Mouse (Mus musculus) lung, adult 2 months (tissue): ENCODE data around the gene Ppp1r9a.

Experiments used
- CTCF ChIP-seq: fragments of 200-500 bp; IDR thresholded peaks from 2 replicates; pipeline ENCODE4 v1.5.1; 2011; ENCODE audit warnings: mild to moderate bottlenecking, low read length, control low read depth; ENCODE audit not compliant: insufficient read depth
- POLR2A ChIP-seq: fragments of 200-500 bp; IDR thresholded peaks from 2 replicates; pipeline ENCODE4 v1.6.1; 2011; ENCODE audit warnings: low read depth, mild to moderate bottlenecking, control low read depth, low read length, borderline replicate concordance; ENCODE audit errors: extremely low read depth

DNA sequence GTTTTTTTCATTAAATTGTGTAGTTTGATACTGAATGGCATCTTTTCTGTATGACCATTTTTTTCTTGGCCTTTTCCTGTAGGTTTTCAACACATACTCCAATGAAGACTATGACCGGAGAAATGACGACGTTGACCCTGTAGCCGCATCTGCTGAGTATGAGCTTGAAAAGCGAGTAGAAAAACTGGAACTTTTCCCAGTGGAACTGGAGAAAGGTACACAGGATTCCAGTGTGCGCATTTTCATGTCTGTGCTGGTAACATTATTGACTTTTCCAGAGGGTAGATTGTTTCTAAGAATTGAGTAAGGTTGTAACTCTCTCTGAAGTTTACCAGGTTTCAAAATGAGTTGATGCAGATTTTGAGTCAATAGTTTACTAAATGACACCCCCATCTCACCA, 143.1 kb downstream of the Ppp1r9a start:
- TF ChIP-seq POLR2A = no peak
- TF ChIP-seq CTCF = no peak
